Mouse (Mus musculus) heart, embryonic 14.5 days (tissue): ENCODE measurements around the gene Atxn2. TPM values are rescaled to one million over a fixed set of nuclear protein-coding genes. Genes with fewer than 3 reads are reported as not detected.
"Not testable (repeated sequence)": the region's sequence is repeated elsewhere in the genome, so short reads cannot be mapped to it uniquely, and the experiment has no call there.

Source experiments
- ATAC-seq: fragments of 200-750 bp; cut with Nextera tagmentation; 2 replicates; pipeline ENCODE4 v1.8.0; 2017; ENCODE audit warnings: low read depth, moderate TSS enrichment; ENCODE audit not compliant: insufficient number of reproducible peaks, insufficient read depth, low FRiP score
- H3K27ac ChIP-seq, 2 experiments: fragments of 200-500 bp in 1 of 2; fragments of 300-500 bp in 1 of 2; sonication (generic) in 1 of 2; replicated peaks in 1 of 2; 2 replicates each; pipeline ENCODE4 v1.5.1; 2012 to 2014; ENCODE audit warnings: low read depth in 2 of 2, low read length in 2 of 2, control low read depth in 1 of 2, mild to moderate bottlenecking in 1 of 2, mixed read lengths in 1 of 2; ENCODE audit not compliant: control insufficient read depth in 1 of 2, insufficient read depth in 1 of 2
- H3K27me3 ChIP-seq: fragments of 300-500 bp; sonication (generic); 2 replicates; pipeline ENCODE4 v1.6.1; 2014; ENCODE audit warnings: mild to moderate bottlenecking, low read length, control low read depth; ENCODE audit not compliant: control insufficient read depth, insufficient read depth
- H3K36me3 ChIP-seq: fragments of 300-500 bp; sonication (generic); 2 replicates; pipeline ENCODE4 v1.6.1; 2014; ENCODE audit warnings: mild to moderate bottlenecking, control low read depth, low read length, mixed read lengths; ENCODE audit not compliant: control insufficient read depth, insufficient read depth
- H3K4me1 ChIP-seq, 2 experiments: fragments of 200-500 bp in 1 of 2; fragments of 300-500 bp in 1 of 2; sonication (generic) in 1 of 2; 2 replicates each; pipeline ENCODE4 v1.6.1; 2012 to 2014; ENCODE audit warnings: low read length in 2 of 2, control low read depth in 1 of 2, mixed read lengths in 1 of 2; ENCODE audit not compliant: control insufficient read depth in 2 of 2, insufficient read depth in 2 of 2
- H3K4me2 ChIP-seq: fragments of 300-500 bp; sonication (generic); 2 replicates; pipeline ENCODE4 v1.6.1; 2014; ENCODE audit warnings: mild to moderate bottlenecking, low read length
- H3K4me3 ChIP-seq, 2 experiments: fragments of 200-500 bp in 1 of 2; fragments of 300-500 bp in 1 of 2; sonication (generic) in 1 of 2; 2 replicates each; pipeline ENCODE4 v1.5.1; 2012 to 2014; ENCODE audit warnings: low read length in 2 of 2, mild to moderate bottlenecking in 2 of 2, control low read depth in 1 of 2, low read depth in 1 of 2, moderate library complexity in 1 of 2; ENCODE audit not compliant: control insufficient read depth in 1 of 2, insufficient read depth in 1 of 2
- H3K9ac ChIP-seq: fragments of 300-500 bp; sonication (generic); 2 replicates; pipeline ENCODE4 v1.6.1; 2014; ENCODE audit warnings: mild to moderate bottlenecking, low read length
- H3K9me3 ChIP-seq: fragments of 300-500 bp; sonication (generic); 2 replicates; pipeline ENCODE4 v1.6.1; 2016; ENCODE audit warnings: low read length, control low read depth; ENCODE audit not compliant: control insufficient read depth
- WGBS: fragments of 180-500 bp; shearing (Covaris S2); extraction: QIAGEN DNeasy Blood & Tissue Kit; methylation state at CpG from one replicate; pipeline ENCODE4 v1.1.7; 2014; 5-methylcytosine and 5-hydroxymethylcytosine counted together
- polyA plus RNA-seq: library from polyadenylated mRNA; unstranded; fragments of >200 nt; fragmentation: Nextera tagmentation; extraction: Ambion mirVana; gene quantifications from 2 replicates; pipeline ENCODE4 v1.2.1, GENCODE M21; 2014

Gene Atxn2
- polyA plus RNA-seq, 1 experiment from 2014 or later, result 84.8 TPM

DNA sequence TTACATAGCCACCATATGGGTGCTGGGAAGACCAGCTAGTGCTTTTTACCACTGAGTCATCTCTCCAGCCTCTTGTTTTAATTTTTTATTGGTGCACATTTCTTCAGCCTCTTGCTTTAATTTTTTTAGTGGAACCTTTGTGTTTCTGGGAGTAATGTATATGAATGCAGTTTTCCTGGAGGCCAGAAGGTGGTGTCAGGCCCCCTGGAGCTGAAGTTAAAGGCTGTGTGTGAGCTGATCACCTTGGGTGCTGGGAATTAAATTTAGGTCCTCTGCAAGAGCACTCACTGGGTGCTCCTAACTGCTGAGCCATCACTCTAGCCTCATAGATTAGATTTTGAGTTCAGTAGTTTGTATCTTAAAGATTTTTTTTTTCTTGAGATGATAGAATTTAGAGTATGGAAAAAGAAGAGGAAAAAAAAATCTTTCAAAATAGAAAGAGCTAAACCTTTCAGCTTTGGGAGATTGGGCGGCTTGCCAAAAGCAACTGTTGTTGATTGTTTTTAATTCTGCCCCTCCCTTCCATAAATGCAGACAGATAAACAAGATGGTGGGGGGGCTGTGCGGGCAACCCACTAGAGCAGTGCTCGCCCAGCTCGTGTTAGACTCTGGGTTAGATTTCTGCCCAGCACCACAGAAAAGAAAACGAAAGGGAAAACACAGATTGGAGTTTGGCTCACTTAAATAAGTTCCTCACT, 9.9 kb downstream of the Atxn2 start:
- Histone ChIP-seq H3K9ac (no peak overlapping the region), H3K4me2 (no peak overlapping the region), H3K9me3 (no peaks in the 10 kb centered on the region), H3K27me3 (no peaks in the 10 kb centered on the region), H3K4me3 (no peak overlapping the region), H3K36me3 (peaks cover 13% of the 10 kb centered on the region), H3K4me1 (peaks cover 12 to 51% of the 10 kb centered on the region in 2 experiments), H3K27ac (no peak overlapping the region)
- WGBS, result 84% methylated on average over 5 of the region's 5 CpGs
- no peak for ATAC-seq

DNA sequence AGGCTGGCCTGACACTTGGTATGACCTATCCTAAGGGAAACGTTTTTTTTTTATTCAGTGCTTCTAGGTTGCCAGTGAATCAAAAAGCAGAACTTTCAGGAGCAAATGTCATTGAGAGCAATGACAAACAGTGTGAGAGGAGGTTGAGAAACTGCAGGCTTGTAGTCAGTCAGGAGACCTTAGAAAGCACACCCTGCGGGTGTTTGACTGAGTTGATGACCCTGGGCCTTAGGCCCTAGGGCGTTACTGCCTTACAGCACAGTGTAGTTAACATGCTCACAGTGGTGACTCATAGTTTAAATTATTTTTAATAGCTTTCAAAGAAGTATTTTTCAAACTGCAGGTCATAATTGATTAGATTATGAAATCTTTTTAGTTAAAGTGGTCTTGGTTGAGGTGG, 10.7 kb downstream of the Atxn2 start:
- no peaks in the 10 kb centered on the region for H3K9me3 ChIP-seq
- H3K4me1 ChIP-seq, result peaks cover 8 to 45% of the 10 kb centered on the region in 2 experiments
- H3K36me3 ChIP-seq, result peaks cover 13% of the 10 kb centered on the region
- WGBS, result 52% methylated on average over 3 of the region's 3 CpGs
- no peaks in the 10 kb centered on the region for H3K27me3 ChIP-seq
- H3K9ac ChIP-seq, result no peak overlapping the region
- no peak overlapping the region for H3K4me3 ChIP-seq
- no peak for ATAC-seq
- H3K27ac ChIP-seq, result peak overlapping the region in 1 of 2 experiments; percentile 31; a peak in 2 of 4 replicates
- H3K4me2 ChIP-seq, result no peak overlapping the region

- Histone ChIP-seq H3K4me2 (no peak overlapping the region), H3K9me3 (no peaks in the 10 kb centered on the region), H3K4me3 (no peak overlapping the region), H3K9ac (no peak overlapping the region), H3K27me3 (no peaks in the 10 kb centered on the region), H3K27ac (no peak overlapping the region; a peak in 1 of 4 replicates), H3K36me3 (peaks cover 4% of the 10 kb centered on the region; the same call in 1 of the 2 replicates), H3K4me1 (peaks cover 3 to 30% of the 10 kb centered on the region in 2 experiments; a peak in 3 of 4 replicates)
- 57% methylated on average over 1 of the region's 1 CpGs for WGBS
- no peak for ATAC-seq
These were observed 13.5 kb downstream of the Atxn2 start for GRCm38 (mm10) chr5:121724678-121725077.

DNA sequence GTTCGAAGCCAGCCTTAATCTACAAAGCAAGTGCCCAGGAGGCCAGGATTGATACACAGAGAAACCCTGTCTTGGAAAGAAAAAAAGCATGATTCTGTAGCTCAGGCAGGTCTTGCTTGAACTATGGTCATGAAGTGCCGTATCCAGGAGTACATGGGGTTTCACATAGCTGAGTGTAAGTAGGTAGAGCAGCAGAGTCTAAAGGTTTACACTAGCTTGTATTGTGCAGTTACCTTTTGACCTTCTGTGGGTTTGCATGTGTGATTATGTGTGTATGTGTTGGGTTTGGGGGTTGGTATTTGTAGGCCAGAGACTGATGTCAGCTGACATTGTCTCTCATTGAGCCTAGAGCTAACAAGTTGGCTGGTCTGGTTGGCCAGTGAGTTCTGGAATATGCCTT, 18.9 kb downstream of the Atxn2 start:
- no peak for ATAC-seq
- no peak overlapping the region for H3K9ac ChIP-seq
- no peak overlapping the region for H3K27ac ChIP-seq
- H3K4me3 ChIP-seq, result no peak overlapping the region
- no peaks in the 10 kb centered on the region; the same call in 1 of the 2 replicates for H3K9me3 ChIP-seq
- no peak overlapping the region for H3K4me2 ChIP-seq
- 95% methylated on average over 2 of the region's 2 CpGs for WGBS
- no peaks in the 10 kb centered on the region for H3K4me1 ChIP-seq
- no peaks in the 10 kb centered on the region for H3K27me3 ChIP-seq
- peaks cover 4% of the 10 kb centered on the region; the same call in 1 of the 2 replicates for H3K36me3 ChIP-seq

- H3K4me3 ChIP-seq, result no peak overlapping the region
- H3K36me3 ChIP-seq, result no peaks in the 10 kb centered on the region
- no peaks in the 10 kb centered on the region for H3K27me3 ChIP-seq
- no peaks in the 10 kb centered on the region; the same call in 1 of the 2 replicates for H3K9me3 ChIP-seq
- no peak overlapping the region for H3K9ac ChIP-seq
- 87% methylated on average over 3 of the region's 3 CpGs for WGBS
- no peak overlapping the region for H3K27ac ChIP-seq
- H3K4me2 ChIP-seq, result no peak overlapping the region
- no peaks in the 10 kb centered on the region for H3K4me1 ChIP-seq
- ATAC-seq, result no peak
These were observed 25.5 kb downstream of the Atxn2 start for GRCm38 (mm10) chr5:121736641-121737040.

DNA sequence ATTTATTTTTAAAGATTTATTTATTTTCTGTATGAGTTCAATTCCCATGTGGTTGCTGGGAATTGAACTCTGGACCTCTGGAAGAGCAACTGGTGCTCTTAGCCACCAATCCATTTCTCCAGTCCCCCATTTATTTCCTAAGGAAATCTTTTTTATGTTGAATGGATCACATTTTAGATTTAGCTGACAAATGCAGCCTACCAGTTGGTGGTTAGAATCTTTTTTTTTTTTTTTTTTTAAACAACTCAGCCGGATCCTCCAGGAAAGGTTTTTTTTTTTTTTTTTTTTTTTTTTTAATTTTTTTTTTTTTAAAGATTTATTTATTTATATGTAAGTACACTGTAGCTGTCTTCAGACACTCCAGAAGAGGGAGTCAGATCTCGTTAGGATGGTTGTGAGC, 27.0 kb downstream of the Atxn2 start:
- 73% methylated on average over 1 of the region's 2 CpGs for WGBS
- H3K4me2 ChIP-seq, result not testable (repeated sequence)

GRCm38 (mm10) chr5:121738576-121739191, 27.5 kb downstream of the Atxn2 start:
- no peak for ATAC-seq
- H3K9me3 ChIP-seq, result no peaks in the 10 kb centered on the region; the same call in 1 of the 2 replicates
- peaks cover 2 to 5% of the 10 kb centered on the region in 2 experiments; a peak in 1 of 4 replicates for H3K4me1 ChIP-seq
- no peaks in the 10 kb centered on the region for H3K36me3 ChIP-seq
- H3K4me3 ChIP-seq, result no peak overlapping the region
- no peak overlapping the region for H3K27ac ChIP-seq
- no peaks in the 10 kb centered on the region for H3K27me3 ChIP-seq
- 83% methylated on average over 7 of the region's 7 CpGs for WGBS
- no peak overlapping the region for H3K9ac ChIP-seq
- H3K4me2 ChIP-seq, result no peak overlapping the region

More for the DNA sequence above, 27.0 kb downstream of the Atxn2 start:
- not testable (repeated sequence) for H3K27me3 ChIP-seq, ATAC-seq, H3K9ac ChIP-seq, H3K4me1 ChIP-seq, H3K9me3 ChIP-seq, H3K36me3 ChIP-seq, H3K4me3 ChIP-seq, H3K27ac ChIP-seq
